Mouse (Mus musculus): Measurements from ENCODE around the gene Cldn7. TPM values are rescaled to one million over a fixed set of nuclear protein-coding genes. Genes with fewer than 3 reads are reported as not detected.

The Cldn7 gene
- polyA plus RNA-seq, 1 experiment from 2014 or later: not detected

- ATAC-seq (no peak), DNase-seq (ENCODE audit: low spot score) (no peak)
- Histone ChIP-seq H3K27me3 (replicated peaks; ENCODE audit: control insufficient read depth, insufficient read depth, low read length) (no peaks in the 10 kb centered on the region), H3K27ac (ENCODE audit: low read depth, low read length) (no peak overlapping the region), H3K9me3 (replicated peaks; ENCODE audit: control insufficient read depth, low read length) (no peaks in the 10 kb centered on the region), H3K4me2 (ENCODE audit: low read length) (no peak overlapping the region), H3K4me1 (ENCODE audit: control insufficient read depth, insufficient read depth, low read length) (peaks cover 22% of the 10 kb centered on the region), H3K36me3 (ENCODE audit: control insufficient read depth, insufficient read depth, low read length) (peaks cover 64% of the 10 kb centered on the region), H3K4me3 (ENCODE audit: low read depth, low read length) (no peak overlapping the region), H3K9ac (ENCODE audit: low read length) (no peak overlapping the region)
- 53% methylated on average over 5 of the region's 5 CpGs for WGBS
Measured at GRCm38 (mm10) chr11:70005521-70005920, 40.9 kb downstream of the Cldn7 start.

GRCm38 (mm10) chr11:70010033-70010432 lies 45.5 kb downstream of the Cldn7 start:
- 92% methylated on average over 6 of the region's 6 CpGs for WGBS
- no peak for ATAC-seq
- Histone ChIP-seq H3K4me1 (ENCODE audit: control insufficient read depth, insufficient read depth, low read length) (peaks cover 3% of the 10 kb centered on the region; the same call in 1 of the 2 replicates), H3K9ac (ENCODE audit: low read length) (no peak overlapping the region), H3K9me3 (replicated peaks; ENCODE audit: control insufficient read depth, low read length) (no peaks in the 10 kb centered on the region), H3K36me3 (ENCODE audit: control insufficient read depth, insufficient read depth, low read length) (peaks cover 90% of the 10 kb centered on the region), H3K27me3 (replicated peaks; ENCODE audit: control insufficient read depth, insufficient read depth, low read length) (no peaks in the 10 kb centered on the region), H3K27ac (ENCODE audit: low read depth, low read length) (no peak overlapping the region), H3K4me3 (ENCODE audit: low read depth, low read length) (no peak overlapping the region), H3K4me2 (ENCODE audit: low read length) (no peak overlapping the region)
- no peak for DNase-seq (ENCODE audit: low spot score)

- DNase-seq (ENCODE audit: low spot score) (no peak), ATAC-seq (no peak)
- Histone ChIP-seq H3K27me3 (replicated peaks; ENCODE audit: control insufficient read depth, insufficient read depth, low read length) (no peaks in the 10 kb centered on the region), H3K4me3 (ENCODE audit: low read depth, low read length) (no peak overlapping the region), H3K9me3 (replicated peaks; ENCODE audit: control insufficient read depth, low read length) (no peaks in the 10 kb centered on the region), H3K4me1 (ENCODE audit: control insufficient read depth, insufficient read depth, low read length) (peaks cover 3% of the 10 kb centered on the region; the same call in 1 of the 2 replicates), H3K36me3 (ENCODE audit: control insufficient read depth, insufficient read depth, low read length) (peaks cover 85% of the 10 kb centered on the region), H3K9ac (ENCODE audit: low read length) (no peak overlapping the region), H3K27ac (ENCODE audit: low read depth, low read length) (no peak overlapping the region), H3K4me2 (ENCODE audit: low read length) (no peak overlapping the region)
- WGBS: 90% methylated on average over 12 of the region's 12 CpGs
Measured at GRCm38 (mm10) chr11:70010548-70010947, 46.0 kb downstream of the Cldn7 start.

GRCm38 (mm10) chr11:70010961-70011360 lies 46.4 kb downstream of the Cldn7 start:
- no peak overlapping the region for H3K4me3 ChIP-seq (ENCODE audit: low read depth, low read length)
- WGBS: 90% methylated on average over 10 of the region's 10 CpGs

GRCm38 (mm10) chr11:70012931-70013330 lies 48.4 kb downstream of the Cldn7 start:
- Histone ChIP-seq H3K9ac (ENCODE audit: low read length) (no peak overlapping the region), H3K27ac (ENCODE audit: low read depth, low read length) (no peak overlapping the region), H3K4me2 (ENCODE audit: low read length) (no peak overlapping the region), H3K4me1 (ENCODE audit: control insufficient read depth, insufficient read depth, low read length) (peaks cover 10% of the 10 kb centered on the region), H3K36me3 (ENCODE audit: control insufficient read depth, insufficient read depth, low read length) (peaks cover 62% of the 10 kb centered on the region), H3K9me3 (replicated peaks; ENCODE audit: control insufficient read depth, low read length) (no peaks in the 10 kb centered on the region), H3K4me3 (ENCODE audit: low read depth, low read length) (no peak overlapping the region), H3K27me3 (replicated peaks; ENCODE audit: control insufficient read depth, insufficient read depth, low read length) (no peaks in the 10 kb centered on the region)
- WGBS: 86% methylated on average over 9 of the region's 9 CpGs
- DNase-seq (ENCODE audit: low spot score) (no peak), ATAC-seq (no peak)

More at GRCm38 (mm10) chr11:70010961-70011360, 46.4 kb downstream of the Cldn7 start:
- no peak for ATAC-seq
- Histone ChIP-seq H3K9me3 (replicated peaks; ENCODE audit: control insufficient read depth, low read length) (no peaks in the 10 kb centered on the region), H3K36me3 (ENCODE audit: control insufficient read depth, insufficient read depth, low read length) (peaks cover 81% of the 10 kb centered on the region), H3K27me3 (replicated peaks; ENCODE audit: control insufficient read depth, insufficient read depth, low read length) (no peaks in the 10 kb centered on the region), H3K9ac (ENCODE audit: low read length) (no peak overlapping the region), H3K27ac (ENCODE audit: low read depth, low read length) (no peak overlapping the region), H3K4me1 (ENCODE audit: control insufficient read depth, insufficient read depth, low read length) (peaks cover 3% of the 10 kb centered on the region; the same call in 1 of the 2 replicates), H3K4me2 (ENCODE audit: low read length) (no peak overlapping the region)
- no peak for DNase-seq (ENCODE audit: low spot score)

- WGBS: 80% methylated on average over 3 of the region's 3 CpGs
- Histone ChIP-seq H3K9me3 (replicated peaks; ENCODE audit: control insufficient read depth, low read length) (no peaks in the 10 kb centered on the region), H3K4me3 (ENCODE audit: low read depth, low read length) (no peak overlapping the region), H3K36me3 (ENCODE audit: control insufficient read depth, insufficient read depth, low read length) (peaks cover 57% of the 10 kb centered on the region), H3K9ac (ENCODE audit: low read length) (no peak overlapping the region), H3K27ac (ENCODE audit: low read depth, low read length) (no peak overlapping the region), H3K27me3 (replicated peaks; ENCODE audit: control insufficient read depth, insufficient read depth, low read length) (no peaks in the 10 kb centered on the region), H3K4me1 (ENCODE audit: control insufficient read depth, insufficient read depth, low read length) (peaks cover 11% of the 10 kb centered on the region), H3K4me2 (ENCODE audit: low read length) (no peak overlapping the region)
- no peak for ATAC-seq
- no peak for DNase-seq (ENCODE audit: low spot score)
Measured at GRCm38 (mm10) chr11:70013408-70013807, 48.8 kb downstream of the Cldn7 start.

- 65% methylated on average over 5 of the region's 5 CpGs for WGBS
- H3K27me3 ChIP-seq (replicated peaks; ENCODE audit: control insufficient read depth, insufficient read depth, low read length): no peaks in the 10 kb centered on the region
- H3K9me3 ChIP-seq (replicated peaks; ENCODE audit: control insufficient read depth, low read length): no peaks in the 10 kb centered on the region
- ATAC-seq (no peak), DNase-seq (ENCODE audit: low spot score) (no peak)
- H3K4me1 ChIP-seq (ENCODE audit: control insufficient read depth, insufficient read depth, low read length): peaks cover 12% of the 10 kb centered on the region
- no peak overlapping the region for H3K4me2 ChIP-seq (ENCODE audit: low read length)
- no peak overlapping the region for H3K27ac ChIP-seq (ENCODE audit: low read depth, low read length)
- no peak overlapping the region for H3K9ac ChIP-seq (ENCODE audit: low read length)
- H3K36me3 ChIP-seq (ENCODE audit: control insufficient read depth, insufficient read depth, low read length): peaks cover 50% of the 10 kb centered on the region
- no peak overlapping the region for H3K4me3 ChIP-seq (ENCODE audit: low read depth, low read length)
Measured at GRCm38 (mm10) chr11:70014051-70014450, 49.5 kb downstream of the Cldn7 start.

- H3K4me3 ChIP-seq (ENCODE audit: low read depth, low read length): peak within 1 kb of the TSS; percentile 45
- ATAC-seq: peak; percentile 81
- H3K4me1 ChIP-seq (ENCODE audit: control insufficient read depth, insufficient read depth, low read length): peaks cover 22% of the 10 kb centered on the region
- peaks cover 41% of the 10 kb centered on the region for H3K36me3 ChIP-seq (ENCODE audit: control insufficient read depth, insufficient read depth, low read length)
- DNase-seq (ENCODE audit: low spot score): peak; percentile 89
- H3K27ac ChIP-seq (ENCODE audit: low read depth, low read length): peak within 1 kb of the TSS; percentile 29; the same call in 1 of the 2 replicates
- no peaks in the 10 kb centered on the region for H3K27me3 ChIP-seq (replicated peaks; ENCODE audit: control insufficient read depth, insufficient read depth, low read length)
- under 1% methylated on average over 35 of the region's 35 CpGs for WGBS
- no peaks in the 10 kb centered on the region for H3K9me3 ChIP-seq (replicated peaks; ENCODE audit: control insufficient read depth, low read length)
- H3K9ac ChIP-seq (ENCODE audit: low read length): peak within 1 kb of the TSS; percentile 75
- H3K4me2 ChIP-seq (ENCODE audit: low read length): peak within 1 kb of the TSS; percentile 80
Measured at GRCm38 (mm10) chr11:70014880-70015558, 50.4 kb downstream of the Cldn7 start, which contains the start of gene Acadvl. TSS of gene Acadvl (minus strand) at chr11:70015411.

GRCm38 (mm10) chr11:70015677-70016076 lies 51.1 kb downstream of the Cldn7 start:
- ATAC-seq: no peak
- WGBS: 64% methylated on average over 6 of the region's 6 CpGs

More at GRCm38 (mm10) chr11:70015677-70016076, 51.1 kb downstream of the Cldn7 start:
- peak overlapping the region; percentile 80 for H3K4me2 ChIP-seq (ENCODE audit: low read length)
- H3K4me3 ChIP-seq (ENCODE audit: low read depth, low read length): peak overlapping the region; percentile 45; the same call in 1 of the 2 replicates
- H3K9ac ChIP-seq (ENCODE audit: low read length): peak overlapping the region; percentile 75
- no peak overlapping the region for H3K27ac ChIP-seq (ENCODE audit: low read depth, low read length)
- no peaks in the 10 kb centered on the region for H3K9me3 ChIP-seq (replicated peaks; ENCODE audit: control insufficient read depth, low read length)
- H3K27me3 ChIP-seq (replicated peaks; ENCODE audit: control insufficient read depth, insufficient read depth, low read length): no peaks in the 10 kb centered on the region
- peaks cover 34% of the 10 kb centered on the region for H3K36me3 ChIP-seq (ENCODE audit: control insufficient read depth, insufficient read depth, low read length)
- peaks cover 27% of the 10 kb centered on the region for H3K4me1 ChIP-seq (ENCODE audit: control insufficient read depth, insufficient read depth, low read length)
- no peak for DNase-seq (ENCODE audit: low spot score)

Data from forebrain, embryonic 14.5 days (tissue).